Mouse (Mus musculus): ENCODE data around the gene Olfr332. TPM values are rescaled to one million over a fixed set of nuclear protein-coding genes. Genes with fewer than 3 reads are reported as not detected.

Olfr332 gene
- polyA plus RNA-seq, 1 experiment from 2014 or later = not detected

DNA sequence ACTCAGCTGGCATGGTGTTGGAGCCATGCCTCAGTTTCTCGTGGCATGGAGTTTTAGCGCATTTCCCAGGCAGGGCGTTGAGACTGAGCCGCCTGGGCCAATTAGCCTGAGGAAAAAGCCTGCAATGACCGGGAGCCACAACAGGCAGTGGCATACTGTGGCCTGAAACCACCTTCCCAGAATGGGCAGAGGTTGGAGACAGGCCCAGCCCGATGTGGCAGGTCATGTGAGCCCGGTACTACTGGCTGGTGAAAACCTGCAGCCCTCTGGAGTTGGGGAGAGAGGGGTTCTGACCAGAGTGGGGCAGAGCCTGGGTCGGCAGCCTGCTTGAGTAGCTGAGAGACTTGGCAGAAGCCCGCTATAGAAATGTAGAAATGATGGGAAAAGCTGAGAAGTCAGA is 6.4 kb upstream of the Olfr332 start:
- no peak for TF ChIP-seq CTCF (IDR thresholded peaks at IDR 0.05; ENCODE audit: low read depth)
- TF ChIP-seq EP300 (optimal IDR thresholded peaks at IDR 0.05) = no peak
- Histone ChIP-seq H3K9ac (ENCODE audit: low read length) (no peak overlapping the region), H3K27me3 (ENCODE audit: control insufficient read depth, insufficient read depth, low read length) (no peaks in the 10 kb centered on the region), H3K36me3 (ENCODE audit: control insufficient read depth, insufficient read depth, low read length) (no peaks in the 10 kb centered on the region), H3K4me2 (replicated peaks; ENCODE audit: low read depth) (no peak overlapping the region), H3K4me1 (replicated peaks; ENCODE audit: control insufficient read depth, insufficient read depth) (no peaks in the 10 kb centered on the region), H3K27ac (replicated peaks) (no peak overlapping the region), H3K4me3 (ENCODE audit: low read depth, low read length) (no peak overlapping the region), H3K9me3 (ENCODE audit: control insufficient read depth, low read length) (no peaks in the 10 kb centered on the region)
- WGBS = 81% methylated on average over 9 of the region's 9 CpGs
- ATAC-seq (ENCODE audit: low FRiP score, low TSS enrichment) = no peak
- DNase-seq (ENCODE audit: low spot score) = no peak

DNA sequence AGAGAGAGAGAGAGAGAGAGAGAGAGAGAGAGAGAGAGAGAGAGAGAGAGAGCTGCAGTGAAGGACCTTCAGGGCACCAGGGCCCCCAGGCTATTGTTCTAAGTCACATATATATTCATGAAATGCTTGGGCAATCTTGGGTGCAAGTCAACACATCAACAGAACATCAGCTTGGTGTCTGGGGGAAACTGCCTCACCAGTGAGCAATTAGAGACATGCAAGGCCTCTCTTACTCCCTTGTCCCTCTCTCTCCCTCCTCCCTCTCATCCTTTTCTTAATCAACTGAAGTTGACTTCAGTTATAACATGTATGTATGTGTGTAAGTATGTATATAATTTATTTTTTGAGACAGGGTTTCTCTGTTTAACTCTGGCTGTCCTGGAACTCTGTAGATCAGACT is 30.2 kb downstream of the Olfr332 start, which contains the start of gene Olfr30:
Olfr30 (minus strand) TSS at position 101 of the 400 bp plus-strand sequence.
- no peak within 1 kb of the TSS for H3K4me2 ChIP-seq (replicated peaks; ENCODE audit: low read depth)
- H3K4me3 ChIP-seq (ENCODE audit: low read depth, low read length) = no peak within 1 kb of the TSS
- no peak for DNase-seq (ENCODE audit: low spot score)
- H3K9ac ChIP-seq (ENCODE audit: low read length) = no peak within 1 kb of the TSS
- H3K27ac ChIP-seq (replicated peaks) = no peak within 1 kb of the TSS
- TF ChIP-seq EP300 (optimal IDR thresholded peaks at IDR 0.05) = no peak
- no peak for TF ChIP-seq CTCF (IDR thresholded peaks at IDR 0.05; ENCODE audit: low read depth)
- no peaks in the 10 kb centered on the region for H3K27me3 ChIP-seq (ENCODE audit: control insufficient read depth, insufficient read depth, low read length)
- ATAC-seq (ENCODE audit: low FRiP score, low TSS enrichment) = no peak
- H3K36me3 ChIP-seq (ENCODE audit: control insufficient read depth, insufficient read depth, low read length) = no peaks in the 10 kb centered on the region
- no peaks in the 10 kb centered on the region for H3K4me1 ChIP-seq (replicated peaks; ENCODE audit: control insufficient read depth, insufficient read depth)
- no peaks in the 10 kb centered on the region for H3K9me3 ChIP-seq (ENCODE audit: control insufficient read depth, low read length)

DNA sequence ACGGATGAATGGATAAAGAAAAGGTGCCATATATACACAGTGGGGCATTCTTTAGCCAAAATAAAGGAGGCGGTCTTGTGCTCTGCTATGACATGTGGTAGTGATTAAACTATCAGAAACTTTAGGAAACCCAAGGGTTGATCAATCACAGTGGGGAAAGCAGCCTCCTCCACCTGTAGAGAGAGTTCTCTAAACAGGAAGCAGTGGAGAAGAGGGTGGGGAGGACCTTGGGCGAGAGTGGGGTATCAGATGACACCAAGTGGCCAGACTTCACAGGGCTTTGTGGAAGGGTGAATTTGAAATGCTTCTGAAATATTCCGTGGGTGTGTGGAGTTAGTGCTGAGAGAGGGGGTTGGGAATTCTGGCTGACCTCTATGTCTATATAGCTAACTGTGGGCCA is 38.8 kb downstream of the Olfr332 start:
- no peaks in the 10 kb centered on the region for H3K9me3 ChIP-seq (ENCODE audit: control insufficient read depth, low read length)
- H3K9ac ChIP-seq (ENCODE audit: low read length) = no peak overlapping the region
- ATAC-seq (ENCODE audit: low FRiP score, low TSS enrichment) (no peak), DNase-seq (ENCODE audit: low spot score) (no peak)
- H3K4me2 ChIP-seq (replicated peaks; ENCODE audit: low read depth) = no peak overlapping the region
- TF ChIP-seq CTCF (IDR thresholded peaks at IDR 0.05; ENCODE audit: low read depth) = no peak
- TF ChIP-seq EP300 (optimal IDR thresholded peaks at IDR 0.05) = no peak
- H3K4me1 ChIP-seq (replicated peaks; ENCODE audit: control insufficient read depth, insufficient read depth) = no peaks in the 10 kb centered on the region
- H3K4me3 ChIP-seq (ENCODE audit: low read depth, low read length) = no peak overlapping the region
- 45% methylated on average over 4 of the region's 4 CpGs for WGBS
- H3K27me3 ChIP-seq (ENCODE audit: control insufficient read depth, insufficient read depth, low read length) = no peaks in the 10 kb centered on the region
- no peaks in the 10 kb centered on the region for H3K36me3 ChIP-seq (ENCODE audit: control insufficient read depth, insufficient read depth, low read length)
- no peak overlapping the region for H3K27ac ChIP-seq (replicated peaks)

DNA sequence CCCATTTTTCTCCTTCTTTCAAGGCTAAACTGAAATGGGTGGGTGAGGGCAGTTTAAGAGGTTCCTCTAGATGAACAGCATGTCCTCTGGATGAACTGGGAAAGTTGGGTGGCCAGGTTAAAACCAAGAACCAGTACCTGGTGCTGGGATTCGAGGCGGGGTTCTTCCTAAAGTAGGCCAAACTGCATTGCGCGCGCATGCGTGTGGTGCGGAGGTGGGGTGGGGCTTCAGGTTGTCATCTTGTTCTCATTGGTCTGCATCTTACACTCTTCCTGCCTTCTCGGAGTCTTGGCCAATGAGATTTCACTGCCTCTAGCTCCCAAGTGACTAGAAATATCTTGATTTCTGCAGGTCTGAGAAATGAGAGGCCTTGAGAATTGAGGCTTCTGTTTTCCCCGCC is 39.6 kb downstream of the Olfr332 start, which contains the start of gene Lypd9:
Lypd9 (minus strand) TSS at position 165 of the 400 bp plus-strand sequence.
- Histone ChIP-seq H3K4me2 (replicated peaks; ENCODE audit: low read depth) (no peak within 1 kb of the TSS), H3K27me3 (ENCODE audit: control insufficient read depth, insufficient read depth, low read length) (no peaks in the 10 kb centered on the region), H3K4me1 (replicated peaks; ENCODE audit: control insufficient read depth, insufficient read depth) (no peaks in the 10 kb centered on the region), H3K9me3 (ENCODE audit: control insufficient read depth, low read length) (no peaks in the 10 kb centered on the region), H3K9ac (ENCODE audit: low read length) (no peak within 1 kb of the TSS), H3K27ac (replicated peaks) (no peak within 1 kb of the TSS), H3K36me3 (ENCODE audit: control insufficient read depth, insufficient read depth, low read length) (no peaks in the 10 kb centered on the region), H3K4me3 (ENCODE audit: low read depth, low read length) (no peak within 1 kb of the TSS)
- ATAC-seq (ENCODE audit: low FRiP score, low TSS enrichment) = no peak
- DNase-seq (ENCODE audit: low spot score) = no peak
- 93% methylated on average over 9 of the region's 9 CpGs for WGBS
- no peak for TF ChIP-seq CTCF (IDR thresholded peaks at IDR 0.05; ENCODE audit: low read depth)
- TF ChIP-seq EP300 (optimal IDR thresholded peaks at IDR 0.05) = no peak

Other genes with a start within 250 kb of the Olfr332 start
- 0.49 and 0.50 TPM in 2 replicates for gene 4930438A08Rik, start 217.8 kb downstream of the Olfr332 start, polyA plus RNA-seq (2015; fragmentation: Nextera tagmentation; extraction: Ambion mirVana)
- 13.7 and 14.8 TPM in 2 replicates for gene Zfp692, start 185.5 kb downstream of the Olfr332 start, polyA plus RNA-seq (2015; fragmentation: Nextera tagmentation; extraction: Ambion mirVana)
- 76.0 and 78.4 TPM in 2 replicates for gene Zfp672, start 162.2 kb downstream of the Olfr332 start, polyA plus RNA-seq (2015; fragmentation: Nextera tagmentation; extraction: Ambion mirVana)
- gene Sh3bp5l, start 161.8 kb downstream of the Olfr332 start, polyA plus RNA-seq (2015; fragmentation: Nextera tagmentation; extraction: Ambion mirVana) = 33.6 and 34.1 TPM in 2 replicates
- gene Lypd8, start 113.5 kb downstream of the Olfr332 start, polyA plus RNA-seq (2015; fragmentation: Nextera tagmentation; extraction: Ambion mirVana) = 1,014 and 1,152 TPM in 2 replicates
- 1.6 and 3.3 TPM in 2 replicates for gene 1810065E05Rik, start 71.4 kb downstream of the Olfr332 start, polyA plus RNA-seq (2015; fragmentation: Nextera tagmentation; extraction: Ambion mirVana)
- not detected in 2 replicates for gene Gm12253, start 60.0 kb downstream of the Olfr332 start, polyA plus RNA-seq (2015; fragmentation: Nextera tagmentation; extraction: Ambion mirVana)
- not detected in 2 replicates for gene Lypd9, start 39.6 kb downstream of the Olfr332 start, polyA plus RNA-seq (2015; fragmentation: Nextera tagmentation; extraction: Ambion mirVana)
- not detected in 2 replicates for gene Olfr30, start 30.3 kb downstream of the Olfr332 start, polyA plus RNA-seq (2015; fragmentation: Nextera tagmentation; extraction: Ambion mirVana)
- not detected in 2 replicates for gene Olfr331, start 10.0 kb upstream of the Olfr332 start, polyA plus RNA-seq (2015; fragmentation: Nextera tagmentation; extraction: Ambion mirVana)
- not detected in 2 replicates for gene Olfr330, start 42.3 kb upstream of the Olfr332 start, polyA plus RNA-seq (2015; fragmentation: Nextera tagmentation; extraction: Ambion mirVana)
- gene Olfr329-ps, start 53.9 kb upstream of the Olfr332 start, polyA plus RNA-seq (2015; fragmentation: Nextera tagmentation; extraction: Ambion mirVana) = not detected in 2 replicates
- gene Olfr328, start 63.1 kb upstream of the Olfr332 start, polyA plus RNA-seq (2015; fragmentation: Nextera tagmentation; extraction: Ambion mirVana) = 0.04 TPM in 1 of 2 replicates, not detected in the other
- gene Olfr224, start 78.0 kb upstream of the Olfr332 start, polyA plus RNA-seq (2015; fragmentation: Nextera tagmentation; extraction: Ambion mirVana) = not detected in 2 replicates
- gene Olfr325, start 85.2 kb upstream of the Olfr332 start, polyA plus RNA-seq (2015; fragmentation: Nextera tagmentation; extraction: Ambion mirVana) = not detected in 2 replicates
- gene Olfr324, start 102.6 kb upstream of the Olfr332 start, polyA plus RNA-seq (2015; fragmentation: Nextera tagmentation; extraction: Ambion mirVana) = not detected in 2 replicates
- gene 2210407C18Rik, start 123.5 kb upstream of the Olfr332 start, polyA plus RNA-seq (2015; fragmentation: Nextera tagmentation; extraction: Ambion mirVana) = 1,000 and 1,066 TPM in 2 replicates
- gene Olfr323, start 137.9 kb upstream of the Olfr332 start, polyA plus RNA-seq (2015; fragmentation: Nextera tagmentation; extraction: Ambion mirVana) = 0.29 and 0.46 TPM in 2 replicates
- 1.5 and 1.9 TPM in 2 replicates for gene Trim58, start 147.9 kb upstream of the Olfr332 start, polyA plus RNA-seq (2015; fragmentation: Nextera tagmentation; extraction: Ambion mirVana)
- gene Olfr322, start 166.2 kb upstream of the Olfr332 start, polyA plus RNA-seq (2015; fragmentation: Nextera tagmentation; extraction: Ambion mirVana) = not detected in 2 replicates
- gene Olfr320, start 188.5 kb upstream of the Olfr332 start, polyA plus RNA-seq (2015; fragmentation: Nextera tagmentation; extraction: Ambion mirVana) = not detected in 2 replicates
- gene Olfr319, start 206.6 kb upstream of the Olfr332 start, polyA plus RNA-seq (2015; fragmentation: Nextera tagmentation; extraction: Ambion mirVana) = not detected in 2 replicates
- not detected in 2 replicates for gene Olfr318, start 231.5 kb upstream of the Olfr332 start, polyA plus RNA-seq (2015; fragmentation: Nextera tagmentation; extraction: Ambion mirVana)
- 0.06 TPM in 1 of 2 replicates, not detected in the other for gene Olfr317, start 246.7 kb upstream of the Olfr332 start, polyA plus RNA-seq (2015; fragmentation: Nextera tagmentation; extraction: Ambion mirVana)